Mouse (Mus musculus) liver, adult 2 months (tissue): ENCODE results near the gene Ano2.

ENCODE experiments used
- CTCF ChIP-seq: fragments of 200-500 bp; IDR thresholded peaks from 2 replicates; pipeline ENCODE4 v1.5.1; 2011; ENCODE audit warnings: low read depth, low read length, control low read depth
- POLR2A ChIP-seq: fragments of 200-500 bp; IDR thresholded peaks from 2 replicates; pipeline ENCODE4 v1.6.1; 2011; ENCODE audit warnings: low read length, control low read depth; ENCODE audit not compliant: insufficient read depth; ENCODE audit errors: extremely low read depth

DNA sequence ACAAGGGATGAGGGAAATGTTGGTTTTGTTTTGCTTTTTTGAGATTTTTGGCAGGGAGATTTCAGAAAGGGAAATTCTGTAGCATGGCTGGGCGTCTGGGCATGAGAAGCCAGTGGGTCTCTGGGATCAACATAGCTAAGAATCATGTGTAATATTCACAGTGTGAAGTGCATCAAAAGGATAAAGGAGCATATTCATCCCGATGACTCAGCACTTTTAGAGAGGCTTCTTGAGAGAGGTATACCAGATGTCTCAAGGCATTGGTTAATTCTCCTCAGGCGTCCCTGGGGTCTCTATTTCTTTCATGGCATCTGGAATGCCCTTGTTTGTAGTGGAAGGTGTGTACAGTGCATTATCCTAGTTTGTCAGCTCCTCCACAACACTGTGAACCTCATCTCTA is 18.4 kb upstream of the Ano2 start:
- TF ChIP-seq POLR2A = no peak
- no peak for TF ChIP-seq CTCF
